Mouse (Mus musculus) lung, postnatal 36 days (tissue): Measurements from ENCODE around the gene Cdyl.

Experiments used
- DNase-seq: peaks from one replicate; pipeline ENCODE4 v3.0.0; 2022; ENCODE audit warnings: mixed read lengths

Gene Cdyl

GRCm38 (mm10) chr13:35659406-35659985, at the start of gene Cdyl:
TSS of gene Cdyl (plus strand) at chr13:35659833.
- no peak for DNase-seq

GRCm38 (mm10) chr13:35610718-35611117, 48.9 kb upstream of the Cdyl start:
- DNase-seq: no peak

- no peak for DNase-seq
Measured at GRCm38 (mm10) chr13:35612506-35612905, 47.1 kb upstream of the Cdyl start.

GRCm38 (mm10) chr13:35614832-35615479, 44.7 kb upstream of the Cdyl start:
- no peak for DNase-seq

GRCm38 (mm10) chr13:35616524-35617099, 43.0 kb upstream of the Cdyl start:
- DNase-seq: no peak

- no peak for DNase-seq
Measured at GRCm38 (mm10) chr13:35619356-35619755, 40.3 kb upstream of the Cdyl start.

- DNase-seq: no peak
Measured at GRCm38 (mm10) chr13:35620756-35621155, 38.9 kb upstream of the Cdyl start.

- DNase-seq: no peak
Measured at GRCm38 (mm10) chr13:35624831-35625230, 34.8 kb upstream of the Cdyl start.

GRCm38 (mm10) chr13:35625556-35625955, 34.1 kb upstream of the Cdyl start:
- DNase-seq: no peak

GRCm38 (mm10) chr13:35627319-35627718, 32.3 kb upstream of the Cdyl start:
- DNase-seq: no peak

GRCm38 (mm10) chr13:35647132-35647823, 12.4 kb upstream of the Cdyl start:
- DNase-seq: no peak

- DNase-seq: no peak
Measured at GRCm38 (mm10) chr13:35650284-35650872, 9.3 kb upstream of the Cdyl start.

- no peak for DNase-seq
Measured at GRCm38 (mm10) chr13:35652851-35653250, 6.8 kb upstream of the Cdyl start.

GRCm38 (mm10) chr13:35656853-35657252, 2.8 kb upstream of the Cdyl start:
- DNase-seq: no peak

GRCm38 (mm10) chr13:35665456-35665855, 5.8 kb downstream of the Cdyl start:
- peak; percentile 45 for DNase-seq

- peak; percentile 15 for DNase-seq
Measured at GRCm38 (mm10) chr13:35669910-35670469, 10.4 kb downstream of the Cdyl start.

- no peak for DNase-seq
Measured at GRCm38 (mm10) chr13:35670875-35671274, 11.2 kb downstream of the Cdyl start.

GRCm38 (mm10) chr13:35676921-35677320, 17.3 kb downstream of the Cdyl start:
- no peak for DNase-seq

- no peak for DNase-seq
Measured at GRCm38 (mm10) chr13:35677433-35678051, 17.9 kb downstream of the Cdyl start.

- DNase-seq: no peak
Measured at GRCm38 (mm10) chr13:35678691-35679090, 19.1 kb downstream of the Cdyl start.

GRCm38 (mm10) chr13:35681361-35681760, 21.7 kb downstream of the Cdyl start:
- no peak for DNase-seq

- no peak for DNase-seq
Measured at GRCm38 (mm10) chr13:35686273-35686672, 26.6 kb downstream of the Cdyl start.

GRCm38 (mm10) chr13:35689560-35689959, 29.9 kb downstream of the Cdyl start:
- no peak for DNase-seq
